Mouse (Mus musculus): ENCODE measurements around the gene Htr3b. TPM values are rescaled to one million over a fixed set of nuclear protein-coding genes. Genes with fewer than 3 reads are reported as not detected.

Htr3b gene
- polyA plus RNA-seq, 1 experiment = 0.12 TPM

GRCm38 (mm10) chr9:48976661-48977355 is 12.0 kb upstream of the Htr3b start:
- Histone ChIP-seq H3K27me3 (ENCODE audit: control insufficient read depth, insufficient read depth, low read length) (no peaks in the 10 kb centered on the region), H3K27ac (ENCODE audit: control insufficient read depth, insufficient read depth, low read depth, low read length) (no peak overlapping the region), H3K4me3 (ENCODE audit: control insufficient read depth, low read depth, low read length) (no peak overlapping the region), H3K36me3 (ENCODE audit: control insufficient read depth, insufficient read depth, low read length) (no peaks in the 10 kb centered on the region), H3K4me1 (ENCODE audit: control insufficient read depth, insufficient read depth, low read length) (no peaks in the 10 kb centered on the region)
- TF ChIP-seq POLR2A (IDR thresholded peaks at IDR 0.05; ENCODE audit: control insufficient read depth, low read depth, low read length) = no peak
- TF ChIP-seq CTCF (IDR thresholded peaks at IDR 0.05; ENCODE audit: control insufficient read depth, insufficient read depth, insufficient replicate concordance, low read depth, low read length) = no peak

- TF ChIP-seq CTCF (IDR thresholded peaks at IDR 0.05; ENCODE audit: control insufficient read depth, insufficient read depth, insufficient replicate concordance, low read depth, low read length) = peak; percentile 5; the same call in 1 of the 2 replicates
- TF ChIP-seq POLR2A (IDR thresholded peaks at IDR 0.05; ENCODE audit: control insufficient read depth, low read depth, low read length) = no peak
- Histone ChIP-seq H3K27me3 (ENCODE audit: control insufficient read depth, insufficient read depth, low read length) (no peaks in the 10 kb centered on the region), H3K36me3 (ENCODE audit: control insufficient read depth, insufficient read depth, low read length) (no peaks in the 10 kb centered on the region), H3K4me1 (ENCODE audit: control insufficient read depth, insufficient read depth, low read length) (no peaks in the 10 kb centered on the region), H3K27ac (ENCODE audit: control insufficient read depth, insufficient read depth, low read depth, low read length) (no peak overlapping the region), H3K4me3 (ENCODE audit: control insufficient read depth, low read depth, low read length) (no peak overlapping the region)
These were observed 7.7 kb upstream of the Htr3b start for GRCm38 (mm10) chr9:48972494-48972893.

GRCm38 (mm10) chr9:48962131-48962530 is 2.7 kb downstream of the Htr3b start:
- Histone ChIP-seq H3K4me3 (ENCODE audit: control insufficient read depth, low read depth, low read length) (no peak overlapping the region), H3K36me3 (ENCODE audit: control insufficient read depth, insufficient read depth, low read length) (no peaks in the 10 kb centered on the region), H3K27me3 (ENCODE audit: control insufficient read depth, insufficient read depth, low read length) (no peaks in the 10 kb centered on the region), H3K27ac (ENCODE audit: control insufficient read depth, insufficient read depth, low read depth, low read length) (no peak overlapping the region), H3K4me1 (ENCODE audit: control insufficient read depth, insufficient read depth, low read length) (no peaks in the 10 kb centered on the region)
- TF ChIP-seq CTCF (IDR thresholded peaks at IDR 0.05; ENCODE audit: control insufficient read depth, insufficient read depth, insufficient replicate concordance, low read depth, low read length) (no peak), POLR2A (IDR thresholded peaks at IDR 0.05; ENCODE audit: control insufficient read depth, low read depth, low read length) (no peak)

GRCm38 (mm10) chr9:48961314-48961713 is 3.5 kb downstream of the Htr3b start:
- Histone ChIP-seq H3K27me3 (ENCODE audit: control insufficient read depth, insufficient read depth, low read length) (no peaks in the 10 kb centered on the region), H3K4me1 (ENCODE audit: control insufficient read depth, insufficient read depth, low read length) (no peaks in the 10 kb centered on the region), H3K27ac (ENCODE audit: control insufficient read depth, insufficient read depth, low read depth, low read length) (no peak overlapping the region), H3K4me3 (ENCODE audit: control insufficient read depth, low read depth, low read length) (no peak overlapping the region), H3K36me3 (ENCODE audit: control insufficient read depth, insufficient read depth, low read length) (no peaks in the 10 kb centered on the region)
- no peak for TF ChIP-seq CTCF (IDR thresholded peaks at IDR 0.05; ENCODE audit: control insufficient read depth, insufficient read depth, insufficient replicate concordance, low read depth, low read length)
- no peak for TF ChIP-seq POLR2A (IDR thresholded peaks at IDR 0.05; ENCODE audit: control insufficient read depth, low read depth, low read length)

- H3K27ac ChIP-seq (ENCODE audit: control insufficient read depth, insufficient read depth, low read depth, low read length) = no peak overlapping the region
- no peaks in the 10 kb centered on the region for H3K4me1 ChIP-seq (ENCODE audit: control insufficient read depth, insufficient read depth, low read length)
- no peaks in the 10 kb centered on the region for H3K36me3 ChIP-seq (ENCODE audit: control insufficient read depth, insufficient read depth, low read length)
- no peak overlapping the region for H3K4me3 ChIP-seq (ENCODE audit: control insufficient read depth, low read depth, low read length)
- no peaks in the 10 kb centered on the region for H3K27me3 ChIP-seq (ENCODE audit: control insufficient read depth, insufficient read depth, low read length)
- TF ChIP-seq CTCF (IDR thresholded peaks at IDR 0.05; ENCODE audit: control insufficient read depth, insufficient read depth, insufficient replicate concordance, low read depth, low read length) (no peak), POLR2A (IDR thresholded peaks at IDR 0.05; ENCODE audit: control insufficient read depth, low read depth, low read length) (no peak)
These were observed 17.2 kb downstream of the Htr3b start for GRCm38 (mm10) chr9:48947565-48947964.

GRCm38 (mm10) chr9:48942349-48942748 is 22.4 kb downstream of the Htr3b start:
- no peaks in the 10 kb centered on the region for H3K4me1 ChIP-seq (ENCODE audit: control insufficient read depth, insufficient read depth, low read length)
- TF ChIP-seq CTCF (IDR thresholded peaks at IDR 0.05; ENCODE audit: control insufficient read depth, insufficient read depth, insufficient replicate concordance, low read depth, low read length) (no peak), POLR2A (IDR thresholded peaks at IDR 0.05; ENCODE audit: control insufficient read depth, low read depth, low read length) (no peak)
- no peak overlapping the region for H3K27ac ChIP-seq (ENCODE audit: control insufficient read depth, insufficient read depth, low read depth, low read length)
- no peaks in the 10 kb centered on the region for H3K36me3 ChIP-seq (ENCODE audit: control insufficient read depth, insufficient read depth, low read length)
- no peak overlapping the region for H3K4me3 ChIP-seq (ENCODE audit: control insufficient read depth, low read depth, low read length)
- H3K27me3 ChIP-seq (ENCODE audit: control insufficient read depth, insufficient read depth, low read length) = no peaks in the 10 kb centered on the region

- no peak for TF ChIP-seq POLR2A (IDR thresholded peaks at IDR 0.05; ENCODE audit: control insufficient read depth, low read depth, low read length)
- TF ChIP-seq CTCF (IDR thresholded peaks at IDR 0.05; ENCODE audit: control insufficient read depth, insufficient read depth, insufficient replicate concordance, low read depth, low read length) = no peak
These were observed 35.4 kb downstream of the Htr3b start for GRCm38 (mm10) chr9:48929436-48929835.

More at GRCm38 (mm10) chr9:48929436-48929835, 35.4 kb downstream of the Htr3b start:
- H3K4me1 ChIP-seq (ENCODE audit: control insufficient read depth, insufficient read depth, low read length) = no peaks in the 10 kb centered on the region
- H3K27me3 ChIP-seq (ENCODE audit: control insufficient read depth, insufficient read depth, low read length) = no peaks in the 10 kb centered on the region
- H3K4me3 ChIP-seq (ENCODE audit: control insufficient read depth, low read depth, low read length) = no peak overlapping the region
- H3K36me3 ChIP-seq (ENCODE audit: control insufficient read depth, insufficient read depth, low read length) = no peaks in the 10 kb centered on the region
- no peak overlapping the region for H3K27ac ChIP-seq (ENCODE audit: control insufficient read depth, insufficient read depth, low read depth, low read length)
